Mouse (Mus musculus) spleen, postnatal 4 days (tissue): ENCODE measurements around the gene Polr3b.

Source experiments
- DNase-seq, 2 experiments: peaks; one replicate each; pipeline ENCODE4 v3.0.0; 2022; ENCODE audit warnings: low spot score in 2 of 2

Polr3b gene

GRCm38 (mm10) chr10:84665713-84666260 is 43.7 kb downstream of the Polr3b start:
- DNase-seq: no peak

DNA sequence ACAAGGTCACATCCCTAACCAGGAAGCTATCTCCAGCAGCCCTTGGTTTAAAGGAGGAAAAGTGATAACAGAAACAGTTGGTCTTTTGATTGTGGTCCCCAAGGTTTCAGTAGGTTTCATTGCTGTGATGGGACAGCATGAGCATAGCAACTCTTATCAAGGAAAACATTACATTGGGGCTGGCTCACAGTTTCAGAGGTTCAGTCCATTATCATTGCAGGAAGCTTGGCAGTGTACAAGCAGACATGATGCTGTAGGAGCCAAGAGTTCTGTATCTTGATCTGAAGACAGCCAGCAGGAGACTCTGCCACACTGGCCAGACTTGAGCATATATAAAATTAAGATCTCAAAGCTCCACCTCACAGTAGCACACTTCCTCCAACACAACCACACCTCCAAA is 53.6 kb downstream of the Polr3b start:
- DNase-seq: no peak

DNA sequence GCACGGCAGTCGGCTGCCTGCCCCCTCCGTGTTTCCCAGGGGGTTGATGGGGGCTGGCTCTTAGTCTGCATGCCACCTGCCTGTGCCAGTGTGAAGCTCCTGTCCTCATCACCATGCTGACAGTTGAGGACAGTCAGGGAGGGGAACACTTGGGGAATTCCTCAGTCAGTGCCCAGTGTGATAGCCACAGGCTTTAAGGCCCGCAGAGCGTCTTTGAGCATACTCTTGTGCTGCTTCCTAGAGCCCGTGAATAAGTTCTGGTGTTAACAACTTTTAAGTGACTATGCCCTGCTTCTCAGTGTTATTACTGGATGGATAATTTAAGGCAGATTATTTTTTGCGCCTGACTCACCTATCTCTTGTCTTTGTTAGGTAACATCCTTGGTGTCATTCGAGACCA is 54.4 kb downstream of the Polr3b start:
- no peak for DNase-seq

- no peak for DNase-seq
These were observed 55.8 kb downstream of the Polr3b start for GRCm38 (mm10) chr10:84677871-84678270.

GRCm38 (mm10) chr10:84678441-84678840 is 56.3 kb downstream of the Polr3b start:
- DNase-seq: no peak

DNA sequence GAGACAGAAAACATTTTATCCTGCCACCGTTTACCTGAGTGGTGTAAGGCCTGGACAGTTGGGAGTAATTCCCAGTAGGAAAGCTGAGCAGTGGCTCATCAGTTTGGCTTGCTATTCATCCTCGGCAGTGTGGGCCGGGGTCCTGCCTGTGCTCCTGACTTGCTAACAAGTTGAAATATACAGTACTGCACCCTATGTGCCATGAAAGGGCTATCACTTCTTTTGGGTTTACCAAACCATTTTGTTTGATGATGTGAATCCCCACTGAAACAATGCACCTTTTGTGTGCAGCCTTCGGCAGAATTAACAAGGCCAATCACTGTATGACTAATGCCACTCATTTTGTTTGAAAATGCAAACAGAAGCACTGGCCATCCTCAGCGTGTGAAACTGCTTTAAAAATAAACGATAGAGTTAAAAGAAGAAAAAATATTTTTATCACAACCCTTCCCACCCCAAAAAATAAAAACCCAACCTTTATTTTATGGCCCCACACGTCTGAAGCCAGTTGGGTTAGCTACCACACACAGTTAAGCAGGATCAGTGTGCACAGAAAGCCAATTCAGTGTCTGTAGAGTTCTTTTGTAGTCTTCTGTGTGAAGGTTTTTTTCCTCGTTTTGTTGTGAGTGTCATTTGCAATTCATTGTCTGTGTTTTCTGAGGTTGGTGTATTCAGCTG is 63.5 kb downstream of the Polr3b start:
- no peak for DNase-seq

DNA sequence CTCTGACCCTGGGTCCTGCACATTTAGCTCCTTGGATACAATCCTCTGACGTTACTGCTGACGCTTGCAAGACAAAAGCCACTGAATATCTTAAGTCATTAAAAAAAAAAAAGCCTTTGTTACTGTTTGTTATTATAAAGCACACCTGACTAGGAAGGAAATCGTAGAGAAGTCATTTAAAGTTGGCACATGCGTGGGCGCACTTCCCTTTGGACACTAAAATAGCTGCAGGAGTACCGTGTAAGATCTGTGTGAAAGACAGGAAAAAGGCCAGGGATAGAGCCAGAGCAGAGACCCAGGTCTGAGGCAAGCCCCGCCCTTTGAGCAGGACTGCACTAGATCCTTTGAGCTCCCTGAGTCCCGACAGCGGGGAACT is 64.0 kb downstream of the Polr3b start:
- no peak for DNase-seq

DNA sequence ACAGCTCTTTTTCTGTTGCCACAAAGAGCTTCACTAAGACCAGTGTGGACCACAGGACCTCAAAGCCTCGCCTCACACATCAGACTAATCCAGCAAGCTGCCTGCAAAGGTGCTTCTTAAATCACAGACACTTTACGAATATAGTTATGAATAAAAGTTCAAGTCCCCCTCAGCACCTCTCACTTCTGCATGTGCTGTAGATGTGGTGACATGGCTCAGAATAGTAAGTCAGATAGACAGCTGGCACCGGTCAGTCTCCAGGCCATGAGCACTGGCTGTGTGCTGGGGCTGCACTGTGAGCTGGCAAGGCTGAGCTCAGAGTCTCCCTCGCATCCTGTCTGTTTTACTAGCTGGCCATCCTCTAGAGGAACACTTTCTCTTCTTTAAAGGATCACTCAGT is 64.6 kb downstream of the Polr3b start:
- DNase-seq: no peak

DNA sequence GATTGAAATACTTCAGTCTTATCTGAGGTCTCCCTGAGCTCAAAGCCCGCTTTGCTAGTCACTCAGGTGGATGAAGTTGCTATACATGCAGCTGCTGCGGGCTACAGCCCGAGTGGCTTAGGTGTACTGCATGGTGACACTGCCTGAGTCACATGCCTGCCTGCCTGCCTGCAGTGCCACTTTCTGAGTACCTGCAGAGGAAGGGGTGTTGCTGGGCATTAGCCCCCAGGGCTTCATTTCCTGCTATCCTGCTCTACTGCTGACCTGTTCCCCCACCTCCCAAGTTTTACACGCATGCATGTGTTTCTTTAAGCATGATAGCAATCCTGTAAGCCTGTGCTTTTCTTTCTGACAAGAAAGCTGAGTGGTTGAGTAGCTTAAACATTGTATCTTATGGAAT is 65.6 kb downstream of the Polr3b start:
- DNase-seq: no peak

DNA sequence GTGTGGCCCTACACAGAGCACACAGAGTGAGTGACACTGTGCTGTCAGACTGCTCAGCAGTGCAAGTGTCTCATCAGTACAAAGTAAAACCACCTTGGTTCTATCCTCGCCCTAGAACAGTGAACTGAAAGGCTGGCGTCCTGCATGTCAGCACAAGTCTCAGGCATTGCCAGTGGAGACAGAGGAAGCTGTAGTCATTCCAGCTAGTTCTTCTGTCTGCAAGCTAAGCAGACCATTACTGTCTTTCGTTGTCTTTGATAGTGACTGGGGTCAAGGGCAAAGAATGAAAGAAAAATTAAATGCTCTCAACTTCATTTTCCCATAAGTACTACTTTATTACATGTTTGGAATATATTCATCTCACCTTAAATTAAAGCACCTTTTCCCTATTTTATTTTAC is 67.8 kb downstream of the Polr3b start:
- no peak for DNase-seq

DNA sequence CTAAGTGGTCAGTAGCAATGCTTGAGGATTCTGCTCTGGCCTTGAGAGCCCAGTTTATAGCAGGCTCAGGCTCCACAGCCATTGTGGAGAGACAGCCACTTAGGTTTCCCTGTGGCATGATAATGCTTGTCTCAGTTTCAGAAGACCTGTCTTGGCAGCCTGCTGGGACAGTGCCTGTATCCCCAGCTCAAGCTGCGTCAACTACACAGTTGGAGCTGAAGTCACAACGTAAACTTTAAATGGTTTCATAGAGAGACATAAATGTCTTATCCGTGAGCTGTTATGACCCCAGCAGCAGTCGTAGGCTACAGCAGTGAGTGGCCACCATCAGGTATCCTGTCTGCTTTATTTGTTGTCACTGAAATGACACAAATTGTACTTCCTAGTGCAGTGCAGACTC is 68.7 kb downstream of the Polr3b start:
- DNase-seq: no peak

- DNase-seq: no peak
These were observed 69.6 kb downstream of the Polr3b start for GRCm38 (mm10) chr10:84691692-84692091.

DNA sequence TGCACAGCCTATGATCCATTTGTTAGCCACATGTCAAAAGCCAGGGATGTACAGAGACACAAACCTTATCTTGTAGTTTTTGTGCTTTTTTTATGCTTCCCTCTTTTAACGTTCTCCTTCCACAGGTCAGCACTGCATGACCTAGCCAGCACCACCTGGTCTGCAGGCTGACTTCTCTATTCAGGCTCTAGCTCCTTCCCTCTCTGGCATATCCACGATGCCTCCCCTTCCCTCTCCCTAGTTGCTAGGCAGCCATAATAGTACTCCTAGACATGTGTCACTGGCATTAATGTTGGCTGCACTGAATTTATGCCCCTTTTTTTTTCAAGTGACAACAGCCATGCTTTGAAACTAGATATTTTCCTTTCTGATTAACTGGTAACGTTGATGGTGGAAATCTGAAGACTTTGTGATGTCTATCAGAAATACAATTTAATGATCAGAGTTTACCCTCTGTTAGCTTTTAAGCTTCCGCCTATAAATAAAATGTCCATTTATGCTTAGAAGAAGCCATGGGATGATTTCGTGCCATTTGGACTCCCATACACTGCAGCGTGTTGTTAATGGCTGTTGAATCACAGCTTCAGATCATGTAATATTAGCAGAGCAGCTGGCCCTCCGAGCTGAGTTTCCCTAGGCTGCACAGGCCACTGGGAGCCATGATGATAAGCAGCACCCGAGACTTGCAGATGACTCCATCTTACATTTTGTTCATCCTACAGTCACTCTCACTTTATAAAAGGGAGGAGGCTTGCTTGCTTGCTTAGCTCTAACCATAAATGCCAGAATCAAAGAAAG is 71.9 kb downstream of the Polr3b start:
- no peak for DNase-seq

DNA sequence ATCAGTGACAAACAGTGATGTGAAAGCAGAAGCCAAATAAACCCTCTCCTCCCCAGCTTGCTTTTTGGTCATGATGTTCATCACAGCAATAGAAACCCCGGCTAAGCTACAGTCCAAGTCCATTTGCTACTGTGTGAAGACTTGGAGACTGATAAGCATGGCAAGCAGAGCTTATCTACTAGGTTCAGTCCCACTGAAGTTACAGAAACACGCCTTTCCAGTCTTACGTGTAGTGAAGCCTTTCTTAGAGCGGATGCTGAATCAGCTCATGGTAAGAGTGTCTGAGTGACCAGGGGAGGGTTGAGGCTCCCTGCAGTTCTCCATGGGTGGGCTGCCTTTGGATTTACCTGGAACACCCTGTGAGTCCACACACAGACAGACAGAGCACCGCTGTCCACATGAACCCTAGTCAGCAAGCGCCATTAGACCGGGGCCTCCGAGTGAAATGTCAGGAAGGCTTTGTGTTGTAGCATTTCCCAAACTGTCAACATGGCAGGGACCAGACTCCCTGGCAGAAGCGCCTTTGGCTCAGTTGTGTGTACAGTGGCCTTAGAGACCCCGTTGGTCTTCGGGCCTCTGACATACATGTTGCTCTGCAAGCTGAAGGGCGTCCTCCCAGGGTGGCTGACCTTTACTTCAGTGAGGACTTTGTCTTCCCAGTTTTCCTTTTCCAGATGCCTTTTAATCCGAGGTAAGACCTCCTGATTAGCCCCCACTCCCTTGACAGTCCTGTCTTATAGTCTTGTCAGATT is 78.3 kb downstream of the Polr3b start:
- peak in 1 of 2 experiments; percentile 35 for DNase-seq

DNA sequence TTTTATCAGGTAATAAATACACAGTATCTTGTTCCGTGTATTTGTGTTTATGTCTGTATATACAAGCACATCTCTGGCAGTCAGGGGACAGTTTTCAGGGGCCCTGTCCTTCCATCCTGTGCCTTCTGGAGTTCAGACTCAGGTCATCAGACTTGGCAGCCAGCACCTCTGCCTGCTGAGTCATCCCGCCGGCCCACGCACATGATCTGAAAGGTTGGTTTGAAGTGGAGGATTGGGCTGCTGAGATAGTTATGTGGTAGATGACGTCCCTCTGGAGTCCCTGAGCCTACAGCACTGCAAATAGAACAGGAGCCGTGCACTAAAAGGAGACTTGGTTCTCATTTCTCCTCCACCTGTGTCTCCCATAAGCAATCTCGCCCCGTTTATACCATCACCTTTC is 79.0 kb downstream of the Polr3b start:
- DNase-seq: peak in 1 of 2 experiments; percentile 63

GRCm38 (mm10) chr10:84702115-84702514 is 80.0 kb downstream of the Polr3b start:
- no peak for DNase-seq

DNA sequence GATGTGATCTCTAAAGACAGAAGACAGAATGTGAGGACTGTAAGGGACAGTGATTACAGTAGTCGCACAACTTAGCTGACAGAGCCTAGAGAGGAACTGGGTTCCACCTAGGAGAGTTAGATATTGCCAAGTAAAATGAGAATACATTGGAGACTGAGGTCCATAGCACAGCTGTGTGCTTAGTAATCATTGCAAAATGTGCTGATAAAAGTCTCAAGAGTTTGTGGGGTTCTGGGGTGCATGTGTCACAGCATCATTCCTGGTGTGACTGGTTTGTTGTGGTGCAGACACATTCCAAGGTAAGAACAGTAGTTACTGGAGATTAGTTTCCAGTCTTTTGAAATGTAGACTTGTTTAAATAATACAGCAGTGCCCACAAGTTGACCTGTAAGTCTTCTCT is 82.5 kb downstream of the Polr3b start:
- no peak for DNase-seq

DNA sequence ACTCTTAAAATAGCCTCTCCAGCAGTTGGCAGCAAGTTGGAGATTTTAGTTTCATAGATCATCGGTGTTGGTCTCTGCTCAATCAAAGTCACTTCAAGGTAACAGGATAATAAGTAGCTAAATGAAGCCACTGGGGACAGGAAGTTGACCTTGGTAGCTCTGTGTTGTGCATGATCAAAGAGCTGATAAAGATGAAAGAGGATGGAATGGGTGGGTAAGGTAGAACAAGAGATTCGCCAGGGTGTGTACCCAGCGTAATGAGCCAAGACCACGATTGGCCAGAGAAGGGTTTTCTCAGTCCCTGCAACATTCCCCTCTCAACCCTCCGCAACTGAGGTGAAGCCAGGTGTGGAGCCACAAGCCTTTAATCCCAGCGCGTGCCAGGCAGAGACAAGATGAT is 83.1 kb downstream of the Polr3b start:
- DNase-seq: no peak

- no peak for DNase-seq
These were observed 84.5 kb downstream of the Polr3b start for GRCm38 (mm10) chr10:84706543-84706942.

- DNase-seq: no peak
These were observed 85.1 kb downstream of the Polr3b start for GRCm38 (mm10) chr10:84707226-84707625.

- DNase-seq: no peak
These were observed 85.8 kb downstream of the Polr3b start for GRCm38 (mm10) chr10:84707752-84708530.

- DNase-seq: no peak
These were observed 88.1 kb downstream of the Polr3b start for GRCm38 (mm10) chr10:84710192-84710591.
